Mouse (Mus musculus) limb, embryonic 14.5 days (tissue): ENCODE measurements around the gene Rnf222. TPM values are rescaled to one million over a fixed set of nuclear protein-coding genes. Genes with fewer than 3 reads are reported as not detected.

Experiments used
- ATAC-seq: fragments of 200-750 bp; cut with Nextera tagmentation; 2 replicates; pipeline ENCODE4 v1.8.0; 2017; ENCODE audit warnings: low read depth, moderate number of reproducible peaks, moderate TSS enrichment; ENCODE audit not compliant: low FRiP score
- DNase-seq: peaks from one replicate; pipeline ENCODE4 v3.0.0-alpha.2; 2015; ENCODE audit warnings: low spot score
- H3K27ac ChIP-seq: fragments of 300-500 bp; sonication (generic); replicated peaks from 2 replicates; pipeline ENCODE4 v1.5.1; 2014; ENCODE audit warnings: low read depth, mild to moderate bottlenecking, low read length, moderate library complexity, mixed read lengths
- H3K27me3 ChIP-seq: fragments of 300-500 bp; sonication (generic); 2 replicates; pipeline ENCODE4 v1.6.1; 2014; ENCODE audit warnings: low read length, mixed read lengths; ENCODE audit not compliant: control insufficient read depth, insufficient read depth
- H3K36me3 ChIP-seq: fragments of 300-500 bp; sonication (generic); 2 replicates; pipeline ENCODE4 v1.6.1; 2014; ENCODE audit warnings: mild to moderate bottlenecking, low read length, moderate library complexity, mixed read lengths; ENCODE audit not compliant: control insufficient read depth, insufficient read depth
- H3K4me1 ChIP-seq: fragments of 300-500 bp; sonication (generic); 2 replicates; pipeline ENCODE4 v1.6.1; 2014; ENCODE audit warnings: antibody characterized with exemption, low read length, mixed read lengths; ENCODE audit not compliant: control insufficient read depth, insufficient read depth
- H3K4me2 ChIP-seq: fragments of 300-500 bp; sonication (generic); replicated peaks from 2 replicates; pipeline ENCODE4 v1.6.1; 2014; ENCODE audit warnings: low read depth, mild to moderate bottlenecking, low read length, moderate library complexity; ENCODE audit not compliant: severe bottlenecking
- H3K4me3 ChIP-seq: fragments of 300-500 bp; sonication (generic); replicated peaks from 2 replicates; pipeline ENCODE4 v1.5.1; 2014; ENCODE audit warnings: low read length
- H3K9ac ChIP-seq: fragments of 300-500 bp; sonication (generic); 2 replicates; pipeline ENCODE4 v1.6.1; 2014; ENCODE audit warnings: mild to moderate bottlenecking, low read depth, low read length, moderate library complexity; ENCODE audit not compliant: severe bottlenecking
- H3K9me3 ChIP-seq: fragments of 300-500 bp; sonication (generic); 2 replicates; pipeline ENCODE4 v1.6.1; 2016; ENCODE audit warnings: low read length; ENCODE audit not compliant: control insufficient read depth
- POLR2A ChIP-seq: fragments of 200-500 bp; IDR thresholded peaks from 2 replicates; pipeline ENCODE4 v1.8.0; 2012; ENCODE audit warnings: inconsistent platforms, mild to moderate bottlenecking, moderate library complexity, borderline replicate concordance; ENCODE audit not compliant: insufficient read depth, insufficient read length; ENCODE audit errors: extremely low read depth
- whole genome bisulfite sequencing: fragments of 180-500 bp; shearing (Covaris S2); extraction: QIAGEN DNeasy Blood & Tissue Kit; methylation state at CpG from one replicate; pipeline ENCODE4 v1.1.7; 2014; 5-methylcytosine and 5-hydroxymethylcytosine counted together
- polyA plus RNA-seq, 2 experiments: library from polyadenylated mRNA; depleted of rRNA in 1 of 2; stranded (reverse) in 1 of 2; unstranded in 1 of 2; fragments of >200 nt; fragmentation: Nextera tagmentation in 1 of 2; extraction: Ambion mirVana in 1 of 2; gene quantifications; 2 replicates each; pipeline versions ENCODE4 v1.2.1 to v1.2.3; 2012 to 2014

Rnf222 gene
- polyA plus RNA-seq (2012; rRNA removed) (0.45 and 0.58 TPM in 2 replicates), polyA plus RNA-seq (2014; fragmentation: Nextera tagmentation; extraction: Ambion mirVana) (0.32 and 0.89 TPM in 2 replicates)

GRCm38 (mm10) chr11:68888253-68888652 lies at the start of gene Rnf222:
Gene Rnf222 (plus strand): TSS chr11:68888553.
- no peak for TF ChIP-seq POLR2A
- 31% methylated on average over 6 of the region's 6 CpGs for WGBS
- no peaks in the 10 kb centered on the region for H3K4me1 ChIP-seq
- no peak within 1 kb of the TSS for H3K9ac ChIP-seq
- H3K4me2 ChIP-seq: no peak within 1 kb of the TSS
- no peak within 1 kb of the TSS for H3K27ac ChIP-seq
- no peak for ATAC-seq
- H3K36me3 ChIP-seq: no peaks in the 10 kb centered on the region
- no peaks in the 10 kb centered on the region for H3K9me3 ChIP-seq
- H3K4me3 ChIP-seq: no peak within 1 kb of the TSS
- no peaks in the 10 kb centered on the region for H3K27me3 ChIP-seq
- DNase-seq: no peak

- DNase-seq: no peak
- no peak overlapping the region for H3K9ac ChIP-seq
- H3K4me3 ChIP-seq: no peak overlapping the region
- H3K27ac ChIP-seq: no peak overlapping the region
- H3K27me3 ChIP-seq: no peaks in the 10 kb centered on the region
- 95% methylated on average over 5 of the region's 5 CpGs for WGBS
- H3K4me1 ChIP-seq: no peaks in the 10 kb centered on the region
- no peak overlapping the region for H3K4me2 ChIP-seq
- ATAC-seq: no peak
- no peaks in the 10 kb centered on the region for H3K9me3 ChIP-seq
- TF ChIP-seq POLR2A: no peak
- H3K36me3 ChIP-seq: peaks cover 78% of the 10 kb centered on the region
Observed at GRCm38 (mm10) chr11:68839606-68840005, 48.7 kb upstream of the Rnf222 start.

- Histone ChIP-seq H3K4me3 (no peak overlapping the region; the same call in 1 of the 2 replicates), H3K4me1 (peaks cover 20% of the 10 kb centered on the region), H3K4me2 (peak overlapping the region; percentile 70; the same call in 1 of the 2 replicates), H3K36me3 (no peaks in the 10 kb centered on the region), H3K9ac (peak overlapping the region; percentile 13), H3K27ac (no peak overlapping the region), H3K27me3 (no peaks in the 10 kb centered on the region), H3K9me3 (no peaks in the 10 kb centered on the region)
- no peak for ATAC-seq
- WGBS: 84% methylated on average over 7 of the region's 7 CpGs
- TF ChIP-seq POLR2A: no peak
- no peak for DNase-seq
Observed at GRCm38 (mm10) chr11:68850862-68851261, 37.5 kb upstream of the Rnf222 start.

GRCm38 (mm10) chr11:68851644-68852485 lies 36.5 kb upstream of the Rnf222 start:
- TF ChIP-seq POLR2A: no peak
- Histone ChIP-seq H3K4me1 (peaks cover 20% of the 10 kb centered on the region), H3K4me3 (peak overlapping the region; percentile 93), H3K4me2 (peak overlapping the region; percentile 70), H3K9me3 (no peaks in the 10 kb centered on the region), H3K27ac (peak overlapping the region; percentile 98), H3K36me3 (no peaks in the 10 kb centered on the region), H3K27me3 (no peaks in the 10 kb centered on the region), H3K9ac (peak overlapping the region; percentile 94)
- ATAC-seq (no peak), DNase-seq (no peak)
- WGBS: 4% methylated on average over 13 of the region's 13 CpGs

GRCm38 (mm10) chr11:68852486-68852901 lies 35.9 kb upstream of the Rnf222 start:
- under 1% methylated on average over 32 of the region's 36 CpGs for WGBS
- Histone ChIP-seq H3K4me1 (peaks cover 20% of the 10 kb centered on the region), H3K27ac (peak overlapping the region; percentile 98), H3K27me3 (no peaks in the 10 kb centered on the region), H3K4me2 (peak overlapping the region; percentile 70), H3K36me3 (no peaks in the 10 kb centered on the region), H3K9ac (peak overlapping the region; percentile 94), H3K9me3 (no peaks in the 10 kb centered on the region), H3K4me3 (peak overlapping the region; percentile 93)
- DNase-seq: peak; percentile 58
- TF ChIP-seq POLR2A: no peak
- peak; percentile 35 for ATAC-seq
